Mouse (Mus musculus) myocyte (in vitro differentiated cells): ENCODE data around the gene Fam193a.

Experiments
- CEBPB ChIP-seq: IDR thresholded peaks from 2 replicates; pipeline ENCODE4 v1.6.1; 2011; ENCODE audit warnings: mild to moderate bottlenecking, moderate library complexity; ENCODE audit not compliant: poor library complexity, insufficient read depth, severe bottlenecking
- E2F4 ChIP-seq: IDR thresholded peaks from one replicate; pipeline ENCODE4 v1.6.1; 2011; ENCODE audit warnings: mild to moderate bottlenecking, control low read depth, moderate library complexity; ENCODE audit not compliant: insufficient read depth
- MAX ChIP-seq: IDR thresholded peaks from one replicate; pipeline ENCODE4 v1.6.1; 2011; ENCODE audit warnings: low read depth, mild to moderate bottlenecking, control low read depth
- MYOD1 ChIP-seq, 3 experiments: IDR thresholded peaks; one replicate each; pipeline ENCODE4 v1.6.1; 2011; ENCODE audit warnings: control low read depth in 2 of 3, low read depth in 2 of 3, mild to moderate bottlenecking in 2 of 3, moderate library complexity in 1 of 3; ENCODE audit not compliant: insufficient read length in 2 of 3, control insufficient read depth in 1 of 3
- MYOG ChIP-seq, 3 experiments: IDR thresholded peaks; one replicate each; pipeline ENCODE4 v1.6.1; 2011; ENCODE audit warnings: control low read depth in 2 of 3, low read depth in 2 of 3, mild to moderate bottlenecking in 2 of 3; ENCODE audit not compliant: insufficient read length in 2 of 3, control insufficient read depth in 1 of 3, insufficient read depth in 1 of 3
- POLR2A ChIP-seq: IDR thresholded peaks from one replicate; pipeline ENCODE4 v1.6.1; 2011; ENCODE audit warnings: low read depth, mild to moderate bottlenecking, control low read depth, moderate library complexity; ENCODE audit not compliant: insufficient read length
- POLR2AphosphoS2 ChIP-seq: IDR thresholded peaks from one replicate; pipeline ENCODE4 v1.6.1; 2011; ENCODE audit warnings: low read depth, control low read depth; ENCODE audit not compliant: insufficient read length
- TCF12 ChIP-seq: IDR thresholded peaks from one replicate; pipeline ENCODE4 v1.6.1; 2011; ENCODE audit warnings: mild to moderate bottlenecking, control low read depth; ENCODE audit not compliant: poor library complexity, insufficient read depth, severe bottlenecking
- TCF3 ChIP-seq: IDR thresholded peaks from one replicate; pipeline ENCODE4 v1.6.1; 2011; ENCODE audit warnings: low read depth, control low read depth; ENCODE audit not compliant: insufficient read length
- USF1 ChIP-seq: IDR thresholded peaks from one replicate; pipeline ENCODE4 v1.6.1; 2011; ENCODE audit warnings: low read depth, mild to moderate bottlenecking, control low read depth, moderate library complexity

DNA sequence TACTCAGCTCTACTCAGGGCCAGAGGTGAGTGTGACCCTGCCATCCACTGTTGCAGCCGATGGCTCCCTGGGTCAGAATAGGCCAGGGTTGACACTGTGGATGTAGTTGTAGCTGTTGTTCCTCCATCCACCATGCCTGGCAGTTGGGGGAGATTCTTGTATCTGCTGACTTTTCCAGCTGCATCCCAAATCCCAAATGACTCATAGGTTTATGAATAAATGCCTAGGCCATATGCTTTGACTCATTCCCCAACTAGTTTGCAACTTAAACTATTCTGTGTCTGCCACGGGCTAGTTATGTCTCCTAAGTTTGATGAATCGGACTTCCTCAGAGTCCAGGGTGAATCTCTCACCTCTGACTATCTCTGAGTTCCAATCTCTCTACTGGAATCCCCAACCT is 9.5 kb upstream of the Fam193a start:
- no peak for TF ChIP-seq MAX
- no peak for TF ChIP-seq CEBPB
- TF ChIP-seq POLR2A, result no peak
- no peak for TF ChIP-seq MYOG (IDR thresholded peaks at IDR 0.05; ENCODE audit: control insufficient read depth in 1 of 3, insufficient read depth in 1 of 3, insufficient read length in 2 of 3, low read depth in 2 of 3)
- TF ChIP-seq MYOD1 (IDR thresholded peaks at IDR 0.05; ENCODE audit: control insufficient read depth in 1 of 3, insufficient read length in 2 of 3, low read depth in 2 of 3), result no peak
- no peak for TF ChIP-seq POLR2AphosphoS2
- TF ChIP-seq USF1, result no peak
- TF ChIP-seq TCF3, result no peak
- TF ChIP-seq TCF12, result no peak
- TF ChIP-seq E2F4, result no peak
